Mouse (Mus musculus): Measurements from ENCODE around the gene Arhgap18.

The Arhgap18 gene

GRCm38 (mm10) chr10:26900426-26900825, 147.2 kb downstream of the Arhgap18 start:
- DNase-seq (ENCODE audit: low read depth, low spot score) = no peak

- DNase-seq (ENCODE audit: low read depth, low spot score) = no peak
Measured at GRCm38 (mm10) chr10:26903781-26904180, 150.6 kb downstream of the Arhgap18 start.

- DNase-seq (ENCODE audit: low read depth, low spot score) = peak; percentile 60
Measured at GRCm38 (mm10) chr10:26911176-26911575, 158.0 kb downstream of the Arhgap18 start.

GRCm38 (mm10) chr10:26912112-26912797, 159.0 kb downstream of the Arhgap18 start:
- no peak for DNase-seq (ENCODE audit: low read depth, low spot score)

- no peak for DNase-seq (ENCODE audit: low read depth, low spot score)
Measured at GRCm38 (mm10) chr10:26912807-26913206, 159.6 kb downstream of the Arhgap18 start.

- peak; percentile 86 for DNase-seq (ENCODE audit: low read depth, low spot score)
Measured at GRCm38 (mm10) chr10:26919307-26919977, 166.2 kb downstream of the Arhgap18 start.

GRCm38 (mm10) chr10:26920383-26920979, 167.3 kb downstream of the Arhgap18 start:
- DNase-seq (ENCODE audit: low read depth, low spot score) = no peak

GRCm38 (mm10) chr10:26936056-26936455, 182.8 kb downstream of the Arhgap18 start:
- peak; percentile 97 for DNase-seq (ENCODE audit: low read depth, low spot score)

- DNase-seq (ENCODE audit: low read depth, low spot score) = peak; percentile 87
Measured at GRCm38 (mm10) chr10:26938464-26938863, 185.2 kb downstream of the Arhgap18 start.

GRCm38 (mm10) chr10:26939549-26939948, 186.3 kb downstream of the Arhgap18 start:
- peak; percentile 87 for DNase-seq (ENCODE audit: low read depth, low spot score)

GRCm38 (mm10) chr10:26948331-26948730, 195.1 kb downstream of the Arhgap18 start:
- no peak for DNase-seq (ENCODE audit: low read depth, low spot score)

- DNase-seq (ENCODE audit: low read depth, low spot score) = peak; percentile 60
Measured at GRCm38 (mm10) chr10:26949667-26950066, 196.4 kb downstream of the Arhgap18 start.

- no peak for DNase-seq (ENCODE audit: low read depth, low spot score)
Measured at GRCm38 (mm10) chr10:26950448-26950847, 197.2 kb downstream of the Arhgap18 start.

- peak; percentile 99 for DNase-seq (ENCODE audit: low read depth, low spot score)
Measured at GRCm38 (mm10) chr10:26958513-26958912, 205.3 kb downstream of the Arhgap18 start.

Data from R1 (cell line).